Mouse (Mus musculus) T-cell, adult 66 days (primary cell): ENCODE data around the gene Atp11b. TPM values are rescaled to one million over a fixed set of nuclear protein-coding genes. Genes with fewer than 3 reads are reported as not detected.

ENCODE experiments used
- total RNA-seq, 2 experiments: library from RNA; stranded (reverse); gene quantifications; 3 replicates in 1 of 2; 4 replicates in 1 of 2; pipeline ENCODE4 v1.2.4; 2023

Atp11b gene
- 100 to 1,000 TPM; 248 to 272 TPM for total RNA-seq

GRCm38 (mm10) chr3:35753825-35754767 is at the start of gene Atp11b:
Gene Atp11b (plus strand): TSS chr3:35754106.

Other genes starting within 250 kb of the Atp11b start
- gene Dcun1d1, start 183.3 kb downstream of the Atp11b start, total RNA-seq: 10 to 100 TPM; 79.6 to 79.8 TPM
- 10 to 100 TPM; 25.9 to 32.1 TPM for gene Mccc1, start 246.6 kb downstream of the Atp11b start, total RNA-seq